Mouse (Mus musculus) liver, embryonic 14.5 days (tissue): ENCODE data around the gene Lcp2.
A peak's percentile ranks its signal among the peaks of the same experiment; 100 is the strongest.

Experiments used
- CTCF ChIP-seq: IDR thresholded peaks from 2 replicates; pipeline ENCODE4 v1.5.1; 2016; ENCODE audit warnings: antibody characterized with exemption, low read depth, control low read depth
- EP300 ChIP-seq: IDR thresholded peaks from 2 replicates; pipeline ENCODE4 v1.6.1; 2016; ENCODE audit warnings: antibody characterized with exemption, low read depth

DNA sequence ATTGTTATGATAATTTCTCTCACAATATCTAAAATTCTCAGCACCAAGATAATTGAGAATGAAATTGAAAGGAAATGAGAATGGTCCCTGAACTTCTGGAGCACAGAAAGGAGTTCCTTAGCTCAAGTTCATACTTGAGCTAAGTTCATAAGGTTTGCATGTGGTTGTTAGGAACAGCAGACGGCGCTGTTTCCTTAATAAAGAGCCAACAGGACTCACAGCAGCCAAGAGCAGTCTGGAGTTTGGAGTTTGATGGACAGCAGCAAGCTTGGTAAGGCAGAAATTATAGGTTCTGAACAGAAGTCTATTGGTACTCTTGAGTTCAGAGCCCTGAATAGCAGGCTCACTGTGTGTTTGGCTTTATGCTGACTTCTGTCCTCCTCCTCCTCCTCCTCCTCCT is 76.4 kb downstream of the Lcp2 start:
- TF ChIP-seq CTCF (peak; percentile 51; the same call in 1 of the 2 replicates), EP300 (no peak)
